Mouse (Mus musculus) A20 (cell line): Measurements from ENCODE around the gene Zc2hc1b.

Source experiments
- DNase-seq: peaks from one replicate; pipeline ENCODE4 v3.0.0-alpha.2; 2011; ENCODE audit warnings: low read depth, low spot score

Gene Zc2hc1b

DNA sequence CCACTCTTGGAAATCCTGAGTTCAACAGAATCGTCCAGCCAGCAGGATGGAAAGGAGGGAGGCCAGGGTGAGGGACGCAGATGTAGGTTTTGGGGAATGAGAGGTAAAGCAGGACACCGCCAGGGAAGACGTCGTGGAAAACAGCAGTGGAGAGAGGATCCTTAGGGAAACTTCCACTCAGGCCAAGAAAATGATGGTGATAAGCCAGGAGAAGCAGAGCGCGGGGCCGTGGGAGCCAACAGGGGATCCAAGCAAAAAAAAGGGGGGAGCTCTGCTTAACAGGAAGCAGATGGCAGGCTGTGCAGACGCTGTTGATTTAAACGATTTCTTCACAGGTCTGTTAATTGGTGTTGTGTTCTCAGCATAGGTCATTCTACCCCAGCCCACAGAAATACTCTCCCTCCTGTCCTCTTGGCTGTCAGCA is 5.0 kb downstream of the Zc2hc1b start:
- no peak for DNase-seq

- DNase-seq = no peak
Measured at GRCm38 (mm10) chr10:13171461-13171860, 6.4 kb downstream of the Zc2hc1b start.

DNA sequence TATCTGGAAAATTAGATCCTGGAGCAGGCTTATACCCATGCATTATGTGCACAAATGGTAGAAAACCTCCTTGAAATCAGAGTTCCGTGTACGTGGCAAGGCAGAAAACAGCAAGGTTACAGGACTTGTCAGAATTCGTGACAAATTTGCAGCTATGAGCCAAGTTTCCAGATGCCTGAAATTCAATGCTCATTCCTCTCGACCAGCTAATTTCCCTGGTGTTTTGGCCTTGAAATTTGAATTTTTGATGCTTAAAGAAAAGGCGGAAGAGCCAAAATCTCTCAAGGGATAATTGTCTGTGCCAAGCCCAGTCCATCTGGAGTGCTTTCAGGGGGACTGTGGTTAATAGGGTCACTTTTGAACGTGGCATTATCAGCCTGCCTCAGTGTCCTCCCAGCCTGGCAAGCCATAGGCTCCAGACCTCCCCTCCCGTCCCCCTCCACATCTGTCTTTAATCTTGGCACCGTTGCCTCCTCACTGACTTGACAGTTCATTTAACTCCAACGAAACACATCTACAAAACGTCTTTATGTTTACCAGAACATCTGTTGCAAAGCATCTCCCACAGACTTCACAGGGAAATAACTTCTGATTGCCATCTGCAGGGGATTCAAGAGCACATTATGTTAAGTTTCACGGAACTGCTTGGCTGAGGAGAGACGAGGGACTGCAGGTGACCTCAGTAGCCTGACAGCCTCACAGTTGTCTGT is 6.9 kb downstream of the Zc2hc1b start:
- no peak for DNase-seq

- no peak for DNase-seq
Measured at GRCm38 (mm10) chr10:13168461-13168860, 9.4 kb downstream of the Zc2hc1b start.

DNA sequence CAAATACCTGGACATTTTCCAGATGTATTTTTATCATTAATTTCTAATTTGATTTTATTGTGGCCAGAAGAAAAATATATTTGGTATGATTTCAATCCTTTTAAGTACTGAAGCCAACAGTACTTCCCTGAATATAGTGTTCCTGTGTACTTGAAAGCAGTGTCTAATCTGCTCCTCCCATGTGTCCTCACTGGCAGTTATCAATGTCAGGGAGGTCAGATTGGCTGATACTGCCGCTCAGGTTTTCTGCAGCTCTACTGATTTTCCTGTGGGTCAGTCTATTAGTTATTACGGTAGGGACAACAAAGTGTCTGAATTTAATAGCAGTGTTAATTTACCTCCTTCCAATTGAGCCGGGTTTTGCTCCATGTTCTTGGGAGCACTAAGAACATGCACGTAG is 15.8 kb downstream of the Zc2hc1b start:
- DNase-seq = no peak

DNA sequence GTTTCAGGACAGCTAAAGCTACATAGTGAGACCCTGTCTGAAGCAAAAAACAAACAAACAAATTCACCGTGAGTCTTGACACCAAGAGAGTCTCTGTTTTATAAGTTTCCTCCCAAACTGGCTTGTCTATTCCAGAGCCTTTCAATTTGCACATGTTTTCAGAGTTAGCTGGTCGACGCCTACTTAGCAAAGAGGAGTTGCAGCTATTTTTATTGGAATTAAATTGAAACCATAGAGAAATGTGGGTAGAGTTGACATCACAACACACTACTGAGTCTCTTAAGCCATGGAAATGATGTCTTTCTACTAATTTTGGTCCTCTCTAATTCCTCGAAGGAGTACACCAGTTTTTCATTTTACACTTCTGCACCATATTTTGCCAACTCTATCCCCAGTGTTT is 16.9 kb downstream of the Zc2hc1b start:
- DNase-seq = no peak

DNA sequence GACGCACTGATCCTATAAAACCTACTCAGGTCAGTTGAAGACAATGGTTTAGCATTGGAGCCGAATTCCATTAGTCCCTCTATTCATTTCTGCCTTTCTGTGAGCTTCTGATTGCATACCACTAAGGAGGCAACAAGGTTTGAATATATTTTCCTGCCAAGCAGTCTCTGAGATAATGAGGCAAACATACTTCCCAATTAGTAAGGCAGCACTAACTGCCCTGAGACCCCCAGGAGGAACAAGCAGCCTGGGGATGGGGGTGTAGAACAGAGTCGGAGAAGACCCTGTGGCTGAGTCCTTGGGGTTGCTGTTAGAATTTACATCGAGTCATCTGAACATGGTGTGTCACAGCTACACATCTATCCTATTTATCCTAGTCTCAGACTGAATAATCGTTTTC is 22.4 kb downstream of the Zc2hc1b start:
- no peak for DNase-seq

DNA sequence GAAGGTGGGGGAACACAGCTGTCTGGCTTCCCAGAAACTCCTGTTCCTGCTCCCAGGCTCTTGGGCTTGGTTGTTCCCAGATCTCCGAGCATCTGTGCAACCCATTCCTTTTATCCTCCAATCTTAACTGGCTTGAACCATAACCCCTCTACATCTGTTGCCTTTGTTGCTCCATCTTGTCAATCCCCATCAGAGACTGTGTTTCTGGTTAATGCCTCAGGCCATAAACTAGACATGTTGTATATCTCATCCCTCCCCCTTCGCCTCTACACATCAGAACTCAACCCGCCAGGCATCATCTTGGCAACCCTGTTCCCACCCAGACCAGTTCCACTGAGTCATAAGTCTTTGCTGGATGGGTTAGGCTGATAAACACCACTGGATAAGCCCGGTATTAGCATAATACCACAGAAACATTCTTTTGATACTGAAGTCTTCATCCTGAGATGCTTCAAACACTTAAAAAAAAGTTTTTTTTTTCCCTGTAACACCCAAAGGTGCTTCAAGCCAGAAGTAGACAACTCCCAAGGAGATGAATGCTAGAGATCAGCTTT is 24.9 kb downstream of the Zc2hc1b start:
- DNase-seq = no peak

- no peak for DNase-seq
Measured at GRCm38 (mm10) chr10:13151353-13151752, 26.5 kb downstream of the Zc2hc1b start.

GRCm38 (mm10) chr10:13150435-13150834 is 27.4 kb downstream of the Zc2hc1b start:
- DNase-seq = no peak

DNA sequence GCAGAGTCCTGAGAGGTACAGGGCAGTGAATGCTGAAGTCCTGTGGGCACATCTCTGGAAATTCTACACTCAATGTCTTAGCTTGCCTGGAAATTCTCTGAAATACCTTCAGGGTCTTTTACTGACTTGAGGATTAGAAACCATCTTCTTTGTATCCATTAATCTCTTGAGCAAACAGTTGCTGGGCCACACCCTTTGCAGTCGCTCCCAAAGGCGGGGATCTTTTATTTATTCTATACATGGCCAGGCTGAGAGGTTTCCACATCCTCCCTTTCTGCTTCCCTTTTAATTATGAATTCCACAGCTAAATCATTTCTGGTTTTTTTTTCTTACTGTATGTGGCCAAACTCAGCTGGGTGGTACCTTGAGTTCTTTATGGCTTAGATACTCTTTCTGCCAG is 37.4 kb downstream of the Zc2hc1b start:
- no peak for DNase-seq

- no peak for DNase-seq
Measured at GRCm38 (mm10) chr10:13137906-13138305, 39.9 kb downstream of the Zc2hc1b start.

DNA sequence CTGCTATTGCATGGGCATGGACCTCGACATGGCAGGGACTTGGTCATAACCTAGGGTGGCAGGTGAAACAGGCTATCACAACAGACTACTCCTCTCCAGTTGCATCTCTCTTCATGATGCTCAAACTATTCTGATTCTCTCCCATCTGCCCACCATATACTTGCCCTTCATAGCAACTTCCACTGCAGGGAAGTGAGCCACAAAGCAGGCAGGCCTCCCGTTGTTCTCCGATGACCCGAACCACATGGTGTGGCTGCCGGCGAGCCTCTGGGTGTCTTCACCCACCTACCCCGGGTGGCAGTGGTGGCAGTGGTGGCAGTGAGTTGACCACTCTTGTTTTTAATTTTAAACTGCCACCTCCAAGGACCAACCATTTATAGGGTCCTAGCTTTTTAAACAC is 42.1 kb downstream of the Zc2hc1b start:
- no peak for DNase-seq

GRCm38 (mm10) chr10:13135276-13135675 is 42.5 kb downstream of the Zc2hc1b start:
- DNase-seq = no peak

GRCm38 (mm10) chr10:13133850-13134249 is 44.0 kb downstream of the Zc2hc1b start:
- no peak for DNase-seq

GRCm38 (mm10) chr10:13127946-13128345 is 49.9 kb downstream of the Zc2hc1b start:
- DNase-seq = no peak

DNA sequence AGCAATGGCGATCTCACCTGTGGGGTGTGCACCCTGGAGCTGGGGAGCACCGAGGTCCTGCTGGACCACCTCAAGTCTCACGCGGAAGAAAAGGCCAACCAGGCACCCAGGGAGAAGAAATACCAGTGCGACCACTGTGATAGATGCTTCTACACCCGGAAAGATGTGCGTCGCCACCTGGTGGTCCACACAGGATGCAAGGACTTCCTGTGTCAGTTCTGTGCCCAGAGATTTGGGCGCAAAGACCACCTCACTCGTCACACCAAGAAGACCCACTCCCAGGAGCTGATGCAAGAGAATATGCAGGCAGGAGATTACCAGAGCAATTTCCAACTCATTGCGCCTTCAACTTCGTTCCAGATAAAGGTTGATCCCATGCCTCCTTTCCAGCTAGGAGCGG is 50.5 kb downstream of the Zc2hc1b start:
- DNase-seq = no peak

- no peak for DNase-seq
Measured at GRCm38 (mm10) chr10:13125811-13126210, 52.0 kb downstream of the Zc2hc1b start.

GRCm38 (mm10) chr10:13119300-13119699 is 58.5 kb downstream of the Zc2hc1b start:
- no peak for DNase-seq

GRCm38 (mm10) chr10:13118770-13119102 is 59.1 kb downstream of the Zc2hc1b start:
- DNase-seq = no peak

DNA sequence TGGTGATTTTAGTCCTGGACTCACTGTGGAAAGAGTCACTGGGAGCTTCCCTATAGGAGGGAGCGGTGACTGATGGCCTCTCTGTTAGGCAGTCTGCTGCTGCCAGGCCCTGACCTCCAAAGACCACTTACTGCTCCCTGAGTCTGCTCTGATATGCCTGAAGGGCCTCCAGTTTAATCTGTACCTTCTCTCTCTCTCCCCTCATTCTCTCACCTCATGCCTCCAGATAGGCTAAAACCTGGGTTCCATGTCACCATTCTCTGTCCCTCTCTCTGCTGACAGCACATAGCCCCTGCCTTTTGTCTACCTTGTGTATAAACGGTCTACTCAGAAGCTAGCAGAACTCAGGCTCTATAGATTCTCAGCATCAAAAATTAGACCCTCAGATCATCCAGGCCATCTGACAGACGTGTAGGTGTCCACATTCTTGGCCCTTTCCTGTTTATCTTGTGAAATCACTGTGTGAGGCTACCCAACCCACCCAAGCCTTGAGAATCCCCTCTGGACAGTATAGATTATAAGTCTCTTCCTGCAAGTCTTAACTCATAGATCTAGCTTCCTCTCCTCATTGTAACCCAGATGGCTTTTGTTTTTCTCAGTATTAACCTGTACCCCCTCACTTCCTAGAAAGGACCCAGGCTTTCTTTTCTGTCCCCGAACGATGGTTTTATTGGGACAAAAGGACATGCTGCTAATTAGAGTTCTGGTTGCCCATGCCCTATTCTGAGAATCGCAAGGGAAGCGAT is 59.6 kb downstream of the Zc2hc1b start:
- DNase-seq = no peak

- no peak for DNase-seq
Measured at GRCm38 (mm10) chr10:13116706-13117665, 60.8 kb downstream of the Zc2hc1b start.
